Mouse (Mus musculus): ENCODE data around the gene Nlrc4.

DNA sequence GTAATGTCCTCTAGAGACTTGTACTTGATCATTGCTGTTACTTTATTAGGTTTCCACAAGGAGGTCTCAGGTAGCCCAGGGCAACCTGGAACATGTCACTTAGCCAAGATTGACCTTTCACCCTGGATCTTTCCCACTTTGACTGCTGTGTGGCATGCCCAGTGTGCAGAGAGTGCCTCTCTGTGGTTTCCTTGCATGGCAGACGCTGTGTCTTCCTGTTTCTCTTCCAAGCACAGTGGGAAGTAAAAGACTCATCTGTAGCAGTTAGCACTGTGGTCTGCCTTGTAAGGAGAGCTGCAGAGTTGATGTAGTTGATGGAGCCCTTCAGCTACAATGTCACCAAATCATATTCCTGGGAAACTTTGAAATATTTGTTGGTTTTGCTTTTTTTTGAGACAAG, 44.3 kb downstream of the Nlrc4 start:
- no peak for TF ChIP-seq HCFC1 (IDR thresholded peaks at IDR 0.05; ENCODE audit: borderline replicate concordance, insufficient read depth, low read length)
- TF ChIP-seq ZNF384 (IDR thresholded peaks at IDR 0.05; ENCODE audit: low read depth, low read length) = no peak
- TF ChIP-seq CHD2 (IDR thresholded peaks at IDR 0.05; ENCODE audit: low read depth, low read length) = no peak
- no peak for TF ChIP-seq ZC3H11A (IDR thresholded peaks at IDR 0.05; ENCODE audit: borderline replicate concordance, low read depth, low read length)

All from ES-E14 (cell line).